Mouse (Mus musculus) kidney, adult 2 months (tissue): ENCODE data around the gene Hcrt.

Experiments used
- CTCF ChIP-seq: fragments of 200-500 bp; conservative IDR thresholded peaks from 2 replicates; pipeline ENCODE4 v1.5.1; 2011; ENCODE audit warnings: low read depth, mild to moderate bottlenecking, control low read depth, low read length, moderate library complexity, mixed read lengths; ENCODE audit not compliant: insufficient read depth, insufficient read length
- POLR2A ChIP-seq: fragments of 200-500 bp; IDR thresholded peaks from one replicate; pipeline ENCODE4 v1.6.1; 2011; ENCODE audit warnings: low read depth, low read length, control low read depth

GRCm38 (mm10) chr11:100738749-100739148 lies 24.0 kb downstream of the Hcrt start:
- TF ChIP-seq CTCF (no peak), POLR2A (no peak)
